10 mouse cellular contexts compared by ENCODE assay signal in the genomic region with DNA sequence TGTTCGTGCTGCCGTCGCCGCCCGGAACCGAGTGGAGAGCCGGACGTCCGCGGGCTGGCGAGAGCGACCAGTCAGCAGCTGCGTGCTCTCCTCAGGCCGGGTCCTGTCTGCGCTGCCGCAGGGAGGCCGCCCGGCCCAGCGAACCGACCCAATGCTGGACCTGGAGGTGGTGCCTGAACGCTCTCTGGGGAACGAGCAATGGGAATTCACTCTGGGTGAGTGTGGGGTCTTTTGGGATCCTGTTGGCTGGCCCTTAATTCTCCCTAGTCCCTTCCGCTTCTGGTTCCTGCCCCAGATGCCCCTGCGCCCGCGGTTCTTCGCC. TPM values are rescaled to one million over a fixed set of nuclear protein-coding genes. Genes with fewer than 3 reads are reported as not detected.
DNase-seq lines count a peak whose midpoint lies in the region; ATAC-seq lines count a peak whose summit lies in the region.
"Had no signal": no experiment of that assay in that cellular context is flagged by ENCODE, and none has a peak within 500 bp of the region (broad histone marks: within the 10 kb centered on the region; RNA-seq: fewer than 3 reads in every experiment).

No protein-coding gene starts in this region.

- under 1% methylated on average over 27 of the region's 27 CpGs for WGBS in kidney, embryonic 14.5 days
- WGBS in hindbrain, embryonic 16.5 days: 0% methylated on average over 27 of the region's 27 CpGs
- 0% methylated on average over 27 of the region's 27 CpGs for WGBS in midbrain, embryonic 14.5 days

- peaks cover 17% of the 10 kb centered on the region; the same call in 1 of the 2 replicates for H3K4me1 ChIP-seq in kidney, embryonic 14.5 days (ENCODE audit: control insufficient read depth, insufficient read depth, low read length)
- H3K4me1 ChIP-seq in brown adipose tissue, adult 24 weeks (ENCODE audit: control insufficient read depth, insufficient read depth, insufficient read length, low read length): peaks cover 6% of the 10 kb centered on the region; the same call in 1 of the 2 replicates
- H3K4me1 ChIP-seq in hindbrain, embryonic 16.5 days (ENCODE audit: control insufficient read depth, insufficient read depth, low read depth, low read length): peaks cover 18% of the 10 kb centered on the region
- H3K4me1 ChIP-seq in midbrain, embryonic 14.5 days (ENCODE audit: control insufficient read depth, insufficient read depth, low read length): peaks cover 15% of the 10 kb centered on the region

- peak overlapping the region; percentile 87 for H3K9ac ChIP-seq in kidney, embryonic 14.5 days (ENCODE audit: low read depth, low read length)
- peak overlapping the region; percentile 95 for H3K9ac ChIP-seq in hindbrain, embryonic 16.5 days (ENCODE audit: low read depth, low read length)
- H3K9ac ChIP-seq in midbrain, embryonic 14.5 days (replicated peaks; ENCODE audit: low read length): peak overlapping the region; percentile 88

- H3K4me2 ChIP-seq in kidney, embryonic 14.5 days (replicated peaks; ENCODE audit: low read depth, low read length): peak overlapping the region; percentile 85
- H3K4me2 ChIP-seq in hindbrain, embryonic 16.5 days (ENCODE audit: low read length): peak overlapping the region; percentile 94
- H3K4me2 ChIP-seq in midbrain, embryonic 14.5 days (ENCODE audit: low read length): peak overlapping the region; percentile 84

- no peaks in the 10 kb centered on the region for H3K9me3 ChIP-seq in kidney, embryonic 14.5 days (ENCODE audit: control insufficient read depth, low read length)
- H3K9me3 ChIP-seq in hindbrain, embryonic 16.5 days (ENCODE audit: control insufficient read depth, low read length): no peaks in the 10 kb centered on the region
- H3K9me3 ChIP-seq in midbrain, embryonic 14.5 days (ENCODE audit: control insufficient read depth, low read length): no peaks in the 10 kb centered on the region

- H3K4me3 ChIP-seq in kidney, embryonic 14.5 days (ENCODE audit: low read length): peak overlapping the region; percentile 97
- peak overlapping the region; percentile 86 for H3K4me3 ChIP-seq in brown adipose tissue, adult 24 weeks (ENCODE audit: insufficient read depth, low read depth, low read length)
- peak overlapping the region; percentile 99 for H3K4me3 ChIP-seq in hindbrain, embryonic 16.5 days (ENCODE audit: low read length)
- peak overlapping the region; percentile 91 for H3K4me3 ChIP-seq in midbrain, embryonic 14.5 days (replicated peaks; ENCODE audit: low read depth, low read length)

- DNase-seq in kidney, adult 8-10 months: no peak
- no peak for DNase-seq in midbrain, embryonic 14.5 days
- no peak for DNase-seq in embryo, embryonic 9.5 days (ENCODE audit: extremely low spot score)
- no peak for DNase-seq in right cerebral cortex, postnatal 14 days
- no peak for DNase-seq in adrenal gland, adult 18-20 months (ENCODE audit: low spot score in 2 of 2)

- ATAC-seq in kidney, embryonic 14.5 days (ENCODE audit: low FRiP score, low TSS enrichment): no peak; the same call in 1 of the 2 replicates
- ATAC-seq in hindbrain, embryonic 16.5 days: no peak
- ATAC-seq in midbrain, embryonic 14.5 days (ENCODE audit: low FRiP score, low TSS enrichment): no peak; the same call in 1 of the 2 replicates

- peak overlapping the region; percentile 62; the same call in 1 of the 2 replicates for H3K27ac ChIP-seq in kidney, embryonic 14.5 days (ENCODE audit: low read depth, low read length)
- peak overlapping the region; percentile 63 for H3K27ac ChIP-seq in brown adipose tissue, adult 24 weeks (replicated peaks; ENCODE audit: low read depth, low read length)
- peak overlapping the region; percentile 80; the same call in 1 of the 2 replicates for H3K27ac ChIP-seq in hindbrain, embryonic 16.5 days (ENCODE audit: low read depth, low read length)
- peak overlapping the region; percentile 82 for H3K27ac ChIP-seq in midbrain, embryonic 14.5 days (replicated peaks; ENCODE audit: low read depth, low read length)

- no peaks in the 10 kb centered on the region for H3K36me3 ChIP-seq in kidney, embryonic 14.5 days (ENCODE audit: control insufficient read depth, insufficient read depth, low read length)
- H3K36me3 ChIP-seq in hindbrain, embryonic 16.5 days (ENCODE audit: control insufficient read depth, insufficient read depth, low read length): no peaks in the 10 kb centered on the region
- H3K36me3 ChIP-seq in midbrain, embryonic 14.5 days (ENCODE audit: control insufficient read depth, insufficient read depth, low read length): no peaks in the 10 kb centered on the region

- H3K27me3 ChIP-seq in kidney, embryonic 14.5 days (ENCODE audit: control insufficient read depth, insufficient read depth, low read length): no peaks in the 10 kb centered on the region
- no peaks in the 10 kb centered on the region for H3K27me3 ChIP-seq in hindbrain, embryonic 16.5 days (replicated peaks; ENCODE audit: control insufficient read depth, insufficient read depth, low read length)
- H3K27me3 ChIP-seq in midbrain, embryonic 14.5 days (ENCODE audit: control insufficient read depth, insufficient read depth, low read length): no peaks in the 10 kb centered on the region
- H3K27me3 ChIP-seq: Patski had no signal

RNA-seq across cellular contexts. Expression of a gene that starts 0.3 kb away (rescaled TPM):
- 18.3 and 28.8 TPM in 2 replicates for polyA plus RNA-seq in kidney, embryonic 14.5 days (2014; fragmentation: Nextera tagmentation; extraction: Ambion mirVana)
- polyA plus RNA-seq in brown adipose tissue, adult 24 weeks (2012; ENCODE audit: insufficient read depth, insufficient read length, missing spikeins): 15.1 and 17.8 TPM in 2 replicates
- polyA plus RNA-seq in hindbrain, embryonic 16.5 days (2015; fragmentation: Nextera tagmentation; extraction: Ambion mirVana): 27.9 and 31.7 TPM in 2 replicates
- polyA plus RNA-seq in midbrain, embryonic 14.5 days (2014; fragmentation: Nextera tagmentation; extraction: Ambion mirVana): 38.7 and 39.9 TPM in 2 replicates
- total RNA-seq in adrenal gland, adult 18-20 months (2021): 10 to 100 TPM; 23.4 to 32.0 TPM

RNA-seq across cellular contexts. Expression of a gene that starts 29.7 kb away (rescaled TPM):
- polyA plus RNA-seq in kidney, embryonic 14.5 days (2014; fragmentation: Nextera tagmentation; extraction: Ambion mirVana): 6.9 and 7.3 TPM in 2 replicates
- 1.9 and 2.8 TPM in 2 replicates for polyA plus RNA-seq in brown adipose tissue, adult 24 weeks (2012; ENCODE audit: insufficient read depth, insufficient read length, missing spikeins)
- polyA plus RNA-seq in hindbrain, embryonic 16.5 days (2015; fragmentation: Nextera tagmentation; extraction: Ambion mirVana): 12.3 and 12.4 TPM in 2 replicates
- polyA plus RNA-seq in midbrain, embryonic 14.5 days (2014; fragmentation: Nextera tagmentation; extraction: Ambion mirVana): 3.2 and 5.6 TPM in 2 replicates
- 1 to 10 TPM; 2.7 to 3.2 TPM for total RNA-seq in adrenal gland, adult 18-20 months (2021)
- total RNA-seq: hematopoietic stem cell, adult 5-6 weeks had no signal

RNA-seq across cellular contexts. Expression of a gene that starts 39.2 kb away (rescaled TPM):
- 13.1 and 15.7 TPM in 2 replicates for polyA plus RNA-seq in kidney, embryonic 14.5 days (2014; fragmentation: Nextera tagmentation; extraction: Ambion mirVana)
- 5.1 TPM in 2 replicates for polyA plus RNA-seq in brown adipose tissue, adult 24 weeks (2012; ENCODE audit: insufficient read depth, insufficient read length, missing spikeins)
- polyA plus RNA-seq in hindbrain, embryonic 16.5 days (2015; fragmentation: Nextera tagmentation; extraction: Ambion mirVana): 20.7 and 21.5 TPM in 2 replicates
- 13.5 and 15.0 TPM in 2 replicates for polyA plus RNA-seq in midbrain, embryonic 14.5 days (2014; fragmentation: Nextera tagmentation; extraction: Ambion mirVana)
- total RNA-seq in adrenal gland, adult 18-20 months (2021): 10 to 100 TPM; 13.1 to 15.5 TPM

RNA-seq across cellular contexts. Expression of a gene that starts 39.2 kb away (rescaled TPM):
- polyA plus RNA-seq in kidney, embryonic 14.5 days (2014; fragmentation: Nextera tagmentation; extraction: Ambion mirVana): 1.5 and 1.9 TPM in 2 replicates
- polyA plus RNA-seq in brown adipose tissue, adult 24 weeks (2012; ENCODE audit: insufficient read depth, insufficient read length, missing spikeins): 2.0 TPM in 2 replicates
- 2.1 and 2.4 TPM in 2 replicates for polyA plus RNA-seq in hindbrain, embryonic 16.5 days (2015; fragmentation: Nextera tagmentation; extraction: Ambion mirVana)
- 0.72 and 0.96 TPM in 2 replicates for polyA plus RNA-seq in midbrain, embryonic 14.5 days (2014; fragmentation: Nextera tagmentation; extraction: Ambion mirVana)
- total RNA-seq in adrenal gland, adult 18-20 months (2021): 1 to 10 TPM; 3.7 to 4.3 TPM

RNA-seq across cellular contexts. Expression of a gene that starts 44.4 kb away (rescaled TPM):
- not detected in 2 replicates for polyA plus RNA-seq in kidney, embryonic 14.5 days (2014; fragmentation: Nextera tagmentation; extraction: Ambion mirVana)
- 5.0 and 6.9 TPM in 2 replicates for polyA plus RNA-seq in brown adipose tissue, adult 24 weeks (2012; ENCODE audit: insufficient read depth, insufficient read length, missing spikeins)
- 0.80 and 1.2 TPM in 2 replicates for polyA plus RNA-seq in hindbrain, embryonic 16.5 days (2015; fragmentation: Nextera tagmentation; extraction: Ambion mirVana)
- polyA plus RNA-seq in midbrain, embryonic 14.5 days (2014; fragmentation: Nextera tagmentation; extraction: Ambion mirVana): 0.14 and 0.35 TPM in 2 replicates
- 1 to 10 TPM; 2.2 to 4.3 TPM for total RNA-seq in adrenal gland, adult 18-20 months (2021)
- total RNA-seq: hematopoietic stem cell, adult 5-6 weeks had no signal
